Mouse (Mus musculus) kidney, postnatal 36 days (tissue): Measurements from ENCODE around the gene Mapt.

Source experiments
- DNase-seq, 2 experiments: peaks; one replicate each; pipeline ENCODE4 v3.0.0; 2021 to 2022; ENCODE audit warnings: mixed read lengths in 2 of 2

Gene Mapt

GRCm38 (mm10) chr11:104316685-104317400 lies 85.7 kb downstream of the Mapt start:
- peak; percentile 41 to 51 for DNase-seq

- no peak for DNase-seq
Measured at GRCm38 (mm10) chr11:104317631-104318030, 86.4 kb downstream of the Mapt start.

DNA sequence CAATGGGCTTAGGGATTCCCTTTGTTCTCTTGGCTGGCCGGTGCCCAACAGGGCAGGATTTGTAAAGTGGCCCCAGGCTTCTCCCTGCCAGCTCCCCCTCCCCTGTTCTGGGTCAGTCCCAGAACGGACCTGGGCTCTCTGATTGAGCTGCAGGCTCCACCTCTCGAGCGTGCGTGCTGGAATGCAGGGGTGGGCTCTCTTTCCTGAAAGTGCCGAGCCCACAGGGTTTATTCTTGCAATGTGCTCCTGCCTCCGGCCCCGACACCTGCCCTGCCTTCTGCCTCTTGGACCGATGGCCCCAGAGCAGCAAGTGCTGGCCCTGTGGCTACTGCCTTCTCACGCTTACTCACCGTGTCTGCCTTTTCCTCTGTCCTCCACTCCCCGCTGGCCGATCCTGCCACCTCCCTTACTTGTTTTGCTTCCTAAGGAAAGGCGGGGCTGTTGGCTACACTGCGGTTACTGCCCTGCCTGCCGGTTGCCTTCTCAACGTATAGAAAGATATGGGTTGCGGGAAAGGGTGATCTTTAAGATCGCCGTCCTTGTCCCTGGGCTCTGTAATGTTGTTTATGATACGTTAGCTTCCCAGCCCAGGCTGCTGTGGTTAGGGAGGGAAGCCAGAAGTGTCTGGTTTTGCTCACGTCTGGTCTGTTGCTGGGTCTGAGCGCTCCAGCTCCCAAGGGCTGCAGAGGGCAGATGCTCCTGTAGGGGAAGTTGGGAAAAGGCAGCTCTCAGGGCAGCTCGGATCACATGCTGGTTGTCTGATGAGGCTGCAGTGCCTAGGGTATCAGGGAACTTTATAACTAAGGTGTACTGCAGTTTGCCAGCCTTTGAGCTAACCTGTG lies 88.0 kb downstream of the Mapt start:
- peak in 1 of 2 experiments; percentile 30 for DNase-seq

DNA sequence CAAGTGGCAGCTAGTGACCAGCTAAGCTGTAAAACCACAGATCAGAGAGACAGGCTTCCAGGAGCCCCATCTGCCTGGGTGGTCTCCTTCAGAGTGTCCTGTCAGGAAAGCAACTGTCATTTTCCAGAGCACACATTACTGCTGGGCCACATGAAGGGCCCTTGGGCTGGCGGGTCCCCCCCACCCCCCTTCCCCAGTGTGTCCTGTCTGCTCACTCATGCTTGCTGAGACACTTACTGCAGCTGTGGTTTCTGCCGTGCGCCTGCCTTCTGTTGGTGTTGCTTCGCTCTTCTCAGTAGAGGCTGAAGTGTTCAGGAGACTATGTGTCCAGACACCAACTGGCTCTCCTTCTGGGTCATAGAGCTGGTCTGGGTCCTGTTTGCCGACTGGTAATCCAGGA lies 89.3 kb downstream of the Mapt start:
- no peak for DNase-seq

DNA sequence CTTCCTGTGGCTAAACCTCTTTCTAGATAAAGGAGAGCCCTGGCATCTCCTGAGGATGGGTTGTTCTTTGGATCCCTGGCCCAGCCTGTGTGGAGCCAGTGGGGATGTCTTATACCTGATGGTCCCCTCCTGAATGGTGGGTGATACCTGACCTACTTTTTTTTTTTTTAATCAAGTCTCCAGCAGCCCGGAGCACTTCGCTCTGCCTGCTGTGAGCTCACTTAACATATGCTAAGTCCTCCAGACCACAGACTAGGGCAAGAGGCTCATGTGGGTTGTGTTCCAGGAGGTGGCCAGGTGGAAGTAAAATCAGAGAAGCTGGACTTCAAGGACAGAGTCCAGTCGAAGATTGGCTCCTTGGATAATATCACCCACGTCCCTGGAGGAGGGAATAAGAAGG lies 91.0 kb downstream of the Mapt start:
- DNase-seq = no peak

DNA sequence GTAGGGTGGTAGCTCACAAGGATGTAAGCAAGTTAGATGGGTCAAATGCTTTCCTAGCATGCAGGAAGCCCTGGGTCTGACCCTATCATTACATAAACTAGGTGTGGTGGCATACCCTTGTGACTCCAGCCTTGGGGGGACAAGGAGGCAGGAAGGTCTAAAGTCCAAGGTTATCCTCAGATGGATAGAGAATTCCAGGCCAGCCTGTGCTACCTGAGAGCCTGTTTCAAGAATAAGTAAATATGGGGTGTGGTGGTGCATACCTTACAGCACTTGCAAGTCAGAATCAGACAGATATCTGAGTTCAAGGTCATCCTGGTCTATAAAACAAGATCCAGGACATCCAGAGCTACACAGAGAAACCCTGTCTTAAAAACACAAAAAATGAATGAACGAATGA lies 96.3 kb downstream of the Mapt start:
- DNase-seq = no peak

- no peak for DNase-seq
Measured at GRCm38 (mm10) chr11:104327946-104328345, 96.8 kb downstream of the Mapt start.

- DNase-seq = no peak
Measured at GRCm38 (mm10) chr11:104329185-104329926, 98.2 kb downstream of the Mapt start.

GRCm38 (mm10) chr11:104330151-104330550 lies 99.0 kb downstream of the Mapt start:
- DNase-seq = no peak

GRCm38 (mm10) chr11:104331208-104331607 lies 100.0 kb downstream of the Mapt start:
- DNase-seq = no peak

- DNase-seq = no peak
Measured at GRCm38 (mm10) chr11:104332105-104332504, 100.9 kb downstream of the Mapt start.

DNA sequence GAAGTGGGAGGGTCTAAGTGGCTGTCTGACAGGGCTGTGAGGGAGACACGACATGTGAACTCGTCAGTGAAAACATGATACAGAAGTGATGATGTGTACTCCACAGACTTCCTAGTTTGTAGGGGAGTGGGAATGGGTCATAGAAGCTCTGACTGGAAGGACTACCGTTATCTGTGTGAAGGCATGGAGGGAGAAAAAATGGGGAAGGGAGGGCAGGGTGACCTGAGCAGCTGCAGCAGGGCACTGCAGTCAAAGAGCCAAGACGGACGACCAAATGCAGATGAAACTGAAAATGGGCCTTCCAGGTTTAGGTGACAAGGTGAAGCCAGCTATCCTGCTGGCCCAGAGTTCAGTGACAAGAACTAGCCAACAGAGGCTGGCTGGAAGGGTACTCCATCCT lies 102.9 kb downstream of the Mapt start:
- no peak for DNase-seq

DNA sequence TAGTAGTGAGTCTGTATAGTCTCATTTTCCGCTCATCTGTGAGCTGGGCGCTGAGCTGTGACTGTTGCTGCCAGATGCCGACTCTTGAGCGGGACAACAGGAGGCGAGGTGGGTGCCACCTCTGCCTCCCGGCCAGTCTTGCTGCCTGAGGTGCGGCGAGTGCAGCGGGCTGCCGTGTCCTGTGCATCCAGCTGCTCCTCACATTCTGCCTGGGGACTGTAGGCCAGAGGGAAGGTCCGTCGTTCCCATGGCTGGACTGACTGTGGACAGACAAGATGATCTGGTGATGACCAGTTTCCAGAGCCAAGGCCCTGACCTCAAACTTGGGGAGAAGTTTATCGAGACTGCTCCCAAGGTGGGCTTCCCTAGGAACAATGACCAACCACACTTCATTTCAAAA lies 103.8 kb downstream of the Mapt start:
- no peak for DNase-seq

- peak; percentile 37 to 76 for DNase-seq
Measured at GRCm38 (mm10) chr11:104346931-104347330, 115.7 kb downstream of the Mapt start.

DNA sequence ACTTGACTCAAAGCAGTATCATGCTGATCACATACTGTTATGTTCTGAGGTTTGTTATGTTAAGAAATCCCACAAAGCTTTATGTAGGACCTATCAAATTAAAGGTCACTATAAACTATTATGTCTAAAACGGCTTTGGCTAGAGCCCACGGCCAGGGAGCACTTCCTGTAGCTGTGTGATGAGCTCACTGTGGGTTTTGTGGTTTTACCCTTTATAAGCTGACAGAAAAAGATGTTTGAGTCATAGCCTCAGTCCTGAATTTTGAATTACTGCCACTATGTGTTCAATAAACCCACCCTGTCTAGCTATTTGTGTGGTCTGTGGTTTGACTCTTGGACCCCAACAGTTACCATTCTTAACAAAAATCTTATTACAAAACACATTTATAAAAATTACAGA lies 130.6 kb downstream of the Mapt start:
- no peak for DNase-seq

DNA sequence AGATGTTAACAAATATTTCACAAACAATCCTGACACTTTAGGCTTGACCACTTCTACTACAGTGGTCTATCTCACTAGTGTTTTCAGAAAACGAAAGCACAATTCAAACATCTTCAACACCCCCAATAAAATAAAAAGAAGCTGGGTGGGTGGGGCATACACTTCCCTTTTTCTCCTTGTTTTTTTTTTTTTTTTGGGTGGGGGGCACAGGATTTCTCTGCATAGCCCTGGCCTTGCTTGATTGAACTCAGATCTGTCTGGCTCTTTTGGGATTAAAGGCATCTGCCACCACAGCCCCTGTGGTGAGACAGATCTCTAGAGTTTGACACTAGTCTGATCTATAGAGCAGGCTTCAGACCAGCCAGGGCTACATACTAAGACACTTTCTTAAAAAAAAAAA lies 131.5 kb downstream of the Mapt start:
- no peak for DNase-seq

DNA sequence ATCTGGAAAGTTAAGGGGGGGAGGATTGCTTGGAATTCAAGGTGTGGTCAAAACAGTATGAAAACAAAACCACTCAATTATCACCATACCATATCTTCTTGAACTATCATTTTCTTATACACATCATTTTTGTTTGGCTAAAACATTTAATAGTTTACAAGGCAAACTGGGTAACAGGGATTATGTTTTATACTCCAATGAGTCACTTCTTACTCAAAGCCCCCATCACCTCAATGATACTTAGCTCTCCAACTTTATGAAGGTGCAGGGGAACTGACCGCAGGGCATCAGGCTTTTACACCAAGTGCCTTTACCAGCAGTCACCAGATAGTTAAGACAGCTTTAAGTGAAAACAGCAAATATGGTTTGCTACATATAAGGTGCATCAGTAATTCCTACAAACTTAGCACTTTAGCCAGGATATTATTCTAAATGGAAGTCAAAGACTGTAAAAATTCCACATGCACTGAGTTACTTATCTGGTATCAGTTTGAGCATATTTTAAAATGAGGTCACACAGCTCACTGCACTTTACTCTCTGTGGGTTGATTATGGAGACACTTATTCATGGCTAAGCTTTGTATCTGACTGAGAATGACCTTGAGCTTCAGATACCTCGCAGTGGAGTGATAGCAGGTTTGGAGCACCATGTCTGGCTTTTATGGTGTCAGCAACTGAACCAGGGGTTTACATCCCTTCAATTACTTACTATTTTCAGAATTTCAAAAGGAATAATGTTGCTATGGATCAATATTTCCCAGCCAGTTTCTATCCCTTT lies 132.8 kb downstream of the Mapt start:
- peak in 1 of 2 experiments; percentile 5 for DNase-seq

- no peak for DNase-seq
Measured at GRCm38 (mm10) chr11:104367486-104368190, 136.4 kb downstream of the Mapt start.

GRCm38 (mm10) chr11:104376291-104376690 lies 145.1 kb downstream of the Mapt start:
- DNase-seq = no peak

GRCm38 (mm10) chr11:104379635-104380034 lies 148.4 kb downstream of the Mapt start:
- DNase-seq = peak; percentile 32 to 48
